Mouse (Mus musculus) heart, embryonic 15.5 days (tissue): ENCODE data around the gene Zc3h12d. TPM values are rescaled to one million over a fixed set of nuclear protein-coding genes. Genes with fewer than 3 reads are reported as not detected.

Experiments used
- microRNA-seq: library from miRNA; unstranded; fragments of <30 nt; microRNA quantifications from one replicate; pipeline ENCODE4, GENCODE M21; 2016
- polyA plus RNA-seq: library from polyadenylated mRNA; unstranded; fragments of >200 nt; fragmentation: Nextera tagmentation; extraction: Ambion mirVana; gene quantifications from 2 replicates; pipeline ENCODE4 v1.2.1, GENCODE M21; 2015

The Zc3h12d gene
- polyA plus RNA-seq, 1 experiment from 2014 or later, result 0.20 TPM

Small RNA genes within 50 kb of the gene (microRNA-seq; reads per million reads assigned to microRNA genes)
- gene Mir5104, result 2.3 reads per million, percentile 3 among the genes with 10 or more reads in this experiment

Other genes starting within 250 kb of the Zc3h12d start
- 1.1 and 2.1 TPM in 2 replicates for gene Lrp11, start 242.7 kb upstream of the Zc3h12d start, polyA plus RNA-seq
- gene Nup43, start 165.0 kb upstream of the Zc3h12d start, polyA plus RNA-seq, result 26.8 and 31.3 TPM in 2 replicates
- gene Pcmt1, start 151.3 kb upstream of the Zc3h12d start, polyA plus RNA-seq, result 122 and 124 TPM in 2 replicates
- 2.9 and 4.2 TPM in 2 replicates for gene Lats1, start 151.3 kb upstream of the Zc3h12d start, polyA plus RNA-seq
- gene Katna1, start 106.5 kb upstream of the Zc3h12d start, polyA plus RNA-seq, result 30.3 and 32.8 TPM in 2 replicates
- 77.7 and 86.1 TPM in 2 replicates for gene Ginm1, start 39.6 kb upstream of the Zc3h12d start, polyA plus RNA-seq
- gene Ppil4, start 39.6 kb upstream of the Zc3h12d start, polyA plus RNA-seq, result 28.2 and 29.2 TPM in 2 replicates
- gene Tab2, start 123.8 kb downstream of the Zc3h12d start, polyA plus RNA-seq, result 13.8 and 15.4 TPM in 2 replicates